Comparison of ENCODE assay signal across 9 mouse cellular contexts in the genomic region with DNA sequence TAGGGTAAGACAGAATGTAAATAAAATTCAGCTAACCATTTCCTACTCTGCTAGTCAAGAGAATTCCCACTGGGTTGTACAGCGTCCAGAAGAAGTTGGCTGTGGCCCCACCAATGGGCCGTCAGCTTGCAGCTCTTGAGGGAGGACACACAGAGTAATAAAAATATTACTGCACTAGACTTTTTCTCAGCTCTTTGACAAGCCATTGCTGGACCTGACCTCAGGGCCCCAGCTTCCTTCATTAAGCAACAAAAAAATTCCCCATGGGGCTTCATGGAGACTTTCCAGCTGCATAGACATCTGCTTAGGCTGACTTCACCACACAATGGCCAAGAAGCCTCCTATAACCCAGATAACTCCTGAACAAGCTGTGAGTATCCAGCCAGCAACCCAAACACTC.
A peak's percentile ranks its signal among the peaks of the same experiment; 100 is the strongest.
DNase-seq lines count a peak whose midpoint lies in the region; ATAC-seq lines count a peak whose summit lies in the region.
"Had no signal": no experiment of that assay in that cellular context is flagged by ENCODE, and none has a peak within 500 bp of the region (broad histone marks: within the 10 kb centered on the region; RNA-seq: fewer than 3 reads in every experiment).

No protein-coding gene starts in this region.

- DNase-seq in urinary bladder, postnatal 14 days (ENCODE audit: low spot score): peak; percentile 28
- no peak for DNase-seq in urinary bladder, postnatal 10 days (ENCODE audit: low spot score)
- peak; percentile 43 to 78 for DNase-seq in gastrocnemius, postnatal 4 days (ENCODE audit: low spot score in 2 of 2)
- peak; percentile 82 for DNase-seq in kidney, postnatal 14 days
- DNase-seq in testis, postnatal 14 days (ENCODE audit: low spot score): peak; percentile 19
- no peak for DNase-seq in left cerebral cortex, adult 11 months (ENCODE audit: low spot score)
- no peak for DNase-seq in left cerebral cortex, adult 18-20 months (ENCODE audit: low spot score in 2 of 2)
- DNase-seq: right cerebral cortex, adult 18-20 months had no signal

- no peak for ATAC-seq in activated CD4-positive, CD25-positive, alpha-beta regulatory T cell, adult 4 months

Comparison
In these comparisons a context has a peak if more than half of its experiments do, and no peak if none do; other contexts are left out.
1. DNase-seq: peak in urinary bladder, postnatal 14 days (single experiment), gastrocnemius, postnatal 4 days (2 of 2), kidney, postnatal 14 days (single experiment) and testis, postnatal 14 days (single experiment); none in urinary bladder, postnatal 10 days (single experiment), left cerebral cortex, adult 11 months (single experiment) and left cerebral cortex, adult 18-20 months (0 of 2).